Mouse (Mus musculus): ENCODE measurements around the gene Kif5a.
"Not testable (repeated sequence)": the region's sequence is repeated elsewhere in the genome, so short reads cannot be mapped to it uniquely, and the experiment has no call there.

Kif5a gene

GRCm38 (mm10) chr10:127262548-127263398 is at the start of gene Kif5a:
Gene Kif5a, minus strand, starts transcription at chr10:127263348.
- peak; percentile 87 for DNase-seq (ENCODE audit: low read depth, low spot score)

- no peak for DNase-seq (ENCODE audit: low read depth, low spot score)
Measured at GRCm38 (mm10) chr10:127312858-127313257, 49.7 kb upstream of the Kif5a start.

GRCm38 (mm10) chr10:127312356-127312676 is 49.2 kb upstream of the Kif5a start:
- DNase-seq (ENCODE audit: low read depth, low spot score), result peak; percentile 91

- DNase-seq (ENCODE audit: low read depth, low spot score), result peak; percentile 99
Measured at GRCm38 (mm10) chr10:127311476-127312355, 48.6 kb upstream of the Kif5a start, which contains the start of gene Mars. Gene Mars, minus strand, starts transcription at chr10:127311786.

GRCm38 (mm10) chr10:127310523-127311475 is 47.7 kb upstream of the Kif5a start:
- no peak for DNase-seq (ENCODE audit: low read depth, low spot score)

GRCm38 (mm10) chr10:127309167-127309566 is 46.0 kb upstream of the Kif5a start:
- not testable (repeated sequence) for DNase-seq (ENCODE audit: low read depth, low spot score)

- DNase-seq (ENCODE audit: low read depth, low spot score), result no peak
Measured at GRCm38 (mm10) chr10:127303136-127303535, 40.0 kb upstream of the Kif5a start.

GRCm38 (mm10) chr10:127300361-127300760 is 37.2 kb upstream of the Kif5a start:
- DNase-seq (ENCODE audit: low read depth, low spot score), result no peak

GRCm38 (mm10) chr10:127297015-127297871 is 34.1 kb upstream of the Kif5a start:
- DNase-seq (ENCODE audit: low read depth, low spot score), result no peak

GRCm38 (mm10) chr10:127295986-127296794 is 33.0 kb upstream of the Kif5a start:
- DNase-seq (ENCODE audit: low read depth, low spot score), result no peak

- no peak for DNase-seq (ENCODE audit: low read depth, low spot score)
Measured at GRCm38 (mm10) chr10:127294895-127295510, 31.9 kb upstream of the Kif5a start.

- DNase-seq (ENCODE audit: low read depth, low spot score), result no peak
Measured at GRCm38 (mm10) chr10:127293590-127294113, 30.5 kb upstream of the Kif5a start.

GRCm38 (mm10) chr10:127292987-127293538 is 29.9 kb upstream of the Kif5a start:
- peak; percentile 54 for DNase-seq (ENCODE audit: low read depth, low spot score)

- no peak for DNase-seq (ENCODE audit: low read depth, low spot score)
Measured at GRCm38 (mm10) chr10:127291881-127292638, 28.9 kb upstream of the Kif5a start.

- DNase-seq (ENCODE audit: low read depth, low spot score), result peak; percentile 60
Measured at GRCm38 (mm10) chr10:127290930-127291880, 28.1 kb upstream of the Kif5a start.

- DNase-seq (ENCODE audit: low read depth, low spot score), result peak; percentile 100
Measured at GRCm38 (mm10) chr10:127290307-127290929, 27.3 kb upstream of the Kif5a start.
